ENCODE assay signal across 7 mouse cellular contexts in the genomic region with DNA sequence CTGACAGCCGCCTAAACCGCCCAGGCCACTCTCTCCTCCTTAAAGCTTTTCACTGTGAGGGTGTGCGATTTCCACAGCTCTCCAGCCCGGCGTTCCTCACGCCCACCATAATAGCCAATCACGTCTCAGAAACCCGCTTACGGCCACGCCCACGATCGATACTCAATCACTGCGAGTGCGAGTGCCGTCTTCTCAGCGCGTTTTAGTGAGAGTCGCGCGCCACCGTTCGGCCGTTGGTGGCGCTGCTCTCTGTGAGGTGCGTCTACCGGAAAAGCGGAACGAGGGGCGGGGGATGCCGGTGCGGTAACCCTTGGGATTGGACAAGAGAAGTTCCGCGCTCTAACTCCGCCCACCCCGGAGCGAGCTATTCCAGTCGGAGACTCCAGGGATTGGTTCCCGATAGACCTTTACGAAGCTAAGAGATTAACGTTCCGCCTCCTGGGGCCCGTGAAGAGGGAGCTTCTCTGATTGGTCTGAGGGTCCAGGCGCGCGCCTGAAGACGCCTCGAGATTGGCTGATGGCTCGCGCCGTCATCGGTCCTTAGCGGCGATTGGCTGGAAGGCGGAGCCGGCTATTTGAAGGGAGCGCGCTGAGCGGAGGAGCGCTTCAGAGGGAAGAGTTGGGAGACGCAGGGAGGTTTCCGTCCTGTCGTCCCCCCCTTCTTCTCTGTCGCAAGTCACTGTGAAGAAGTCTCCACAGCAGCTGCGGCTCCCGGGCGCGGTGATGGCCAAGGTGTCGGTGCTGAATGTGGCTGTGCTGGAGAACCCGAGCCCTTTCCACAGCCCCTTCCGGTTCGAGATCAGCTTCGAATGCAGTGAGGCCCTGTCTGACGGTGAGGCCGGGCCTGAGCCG. TPM values are rescaled to one million over a fixed set of nuclear protein-coding genes. Genes with fewer than 3 reads are reported as not detected.
A peak's percentile ranks its signal among the peaks of the same experiment; 100 is the strongest.
DNase-seq lines count a peak whose midpoint lies in the region; ATAC-seq lines count a peak whose summit lies in the region.

A gene (minus strand): TSS at position 100 of the 852 bp plus-strand sequence.
A gene (plus strand): TSS at position 402 of the 852 bp plus-strand sequence.

- H3K4me2 ChIP-seq in embryonic facial prominence, embryonic 12.5 days (replicated peaks): peak within 1 kb of the TSS; percentile 94
- peak within 1 kb of the TSS; percentile 81 for H3K4me2 ChIP-seq in limb, embryonic 11.5 days (ENCODE audit: low read depth, severe bottlenecking)
- H3K4me2 ChIP-seq in midbrain, embryonic 14.5 days (ENCODE audit: low read length): peak within 1 kb of the TSS; percentile 94

- DNase-seq in adrenal gland, postnatal 25 days: peak; percentile 97
- DNase-seq in heart, adult 11 months: peak; percentile 100
- DNase-seq in kidney, adult 18-20 months: peak; percentile 98
- DNase-seq in limb, embryonic 11.5 days (ENCODE audit: low spot score): peak; percentile 99
- DNase-seq in midbrain, embryonic 14.5 days: peak; percentile 100
- peak; percentile 93 for DNase-seq in spleen, adult 18-20 months

- 0 out of 2 replicates have a peak within 1 kb of the TSS, but pooled peaks have one; percentile 30 for H3K27ac ChIP-seq in embryonic facial prominence, embryonic 12.5 days
- H3K27ac ChIP-seq in limb, embryonic 11.5 days (replicated peaks; ENCODE audit: low read depth, low read length): no peak within 1 kb of the TSS; the same call in 1 of the 2 replicates
- peak within 1 kb of the TSS; percentile 67 for H3K27ac ChIP-seq in midbrain, embryonic 14.5 days (replicated peaks; ENCODE audit: low read depth, low read length)

- peak within 1 kb of the TSS; percentile 73 for H3K4me3 ChIP-seq in embryonic facial prominence, embryonic 12.5 days
- peak within 1 kb of the TSS; percentile 79 for H3K4me3 ChIP-seq in limb, embryonic 11.5 days (ENCODE audit: low read depth, low read length)
- peak within 1 kb of the TSS; percentile 53 for H3K4me3 ChIP-seq in midbrain, embryonic 14.5 days (replicated peaks; ENCODE audit: low read depth, low read length)

- peak; percentile 100 for ATAC-seq in embryonic facial prominence, embryonic 12.5 days (ENCODE audit: insufficient number of reproducible peaks, insufficient read depth, low FRiP score, low TSS enrichment)
- peak; percentile 100 for ATAC-seq in limb, embryonic 11.5 days (ENCODE audit: insufficient number of reproducible peaks, low FRiP score, low TSS enrichment, low read depth)
- peak; percentile 99 for ATAC-seq in midbrain, embryonic 14.5 days (ENCODE audit: low FRiP score, low TSS enrichment)

- no peaks in the 10 kb centered on the region for H3K9me3 ChIP-seq in embryonic facial prominence, embryonic 12.5 days
- no peaks in the 10 kb centered on the region for H3K9me3 ChIP-seq in limb, embryonic 11.5 days (ENCODE audit: control insufficient read depth, low read length)
- H3K9me3 ChIP-seq in midbrain, embryonic 14.5 days (ENCODE audit: control insufficient read depth, low read length): no peaks in the 10 kb centered on the region

- peak within 1 kb of the TSS; percentile 64 for H3K9ac ChIP-seq in embryonic facial prominence, embryonic 12.5 days
- peak within 1 kb of the TSS; percentile 51 for H3K9ac ChIP-seq in limb, embryonic 11.5 days (ENCODE audit: low read length)
- peak within 1 kb of the TSS; percentile 51 for H3K9ac ChIP-seq in midbrain, embryonic 14.5 days (replicated peaks; ENCODE audit: low read length)

- H3K36me3 ChIP-seq in embryonic facial prominence, embryonic 12.5 days: no peaks in the 10 kb centered on the region
- H3K36me3 ChIP-seq in limb, embryonic 11.5 days (ENCODE audit: control insufficient read depth, insufficient read depth, low read length): no peaks in the 10 kb centered on the region
- no peaks in the 10 kb centered on the region for H3K36me3 ChIP-seq in midbrain, embryonic 14.5 days (ENCODE audit: control insufficient read depth, insufficient read depth, low read length)

- peaks cover 14% of the 10 kb centered on the region for H3K4me1 ChIP-seq in embryonic facial prominence, embryonic 12.5 days
- peaks cover 7% of the 10 kb centered on the region for H3K4me1 ChIP-seq in limb, embryonic 11.5 days (ENCODE audit: control insufficient read depth, insufficient read depth, low read length)
- H3K4me1 ChIP-seq in midbrain, embryonic 14.5 days (ENCODE audit: control insufficient read depth, insufficient read depth, low read length): peaks cover 8% of the 10 kb centered on the region

- H3K27me3 ChIP-seq in embryonic facial prominence, embryonic 12.5 days: no peaks in the 10 kb centered on the region
- no peaks in the 10 kb centered on the region for H3K27me3 ChIP-seq in limb, embryonic 11.5 days (ENCODE audit: control insufficient read depth, insufficient read depth, low read length)
- no peaks in the 10 kb centered on the region for H3K27me3 ChIP-seq in midbrain, embryonic 14.5 days (ENCODE audit: control insufficient read depth, insufficient read depth, low read length)

- under 1% methylated on average over 75 of the region's 75 CpGs for WGBS in embryonic facial prominence, embryonic 12.5 days
- WGBS in limb, embryonic 11.5 days: under 1% methylated on average over 75 of the region's 75 CpGs
- WGBS in midbrain, embryonic 14.5 days: under 1% methylated on average over 75 of the region's 75 CpGs

RNA-seq across cellular contexts. Expression of the first gene that starts in this region (rescaled TPM):
- 2.1 and 3.2 TPM in 2 replicates for total RNA-seq in adrenal gland, postnatal 25 days (2021)
- 0.47 and 0.79 TPM in 2 replicates for polyA plus RNA-seq in embryonic facial prominence, embryonic 12.5 days (2016; fragmentation: Nextera tagmentation; extraction: Ambion mirVana)
- 0.76 and 0.81 TPM in 2 replicates for polyA plus RNA-seq in limb, embryonic 11.5 days (2014; fragmentation: Nextera tagmentation; extraction: Ambion mirVana)
- polyA plus RNA-seq in midbrain, embryonic 14.5 days (2014; fragmentation: Nextera tagmentation; extraction: Ambion mirVana): 1.0 and 1.1 TPM in 2 replicates

RNA-seq across cellular contexts. Expression of the second gene that starts in this region (rescaled TPM):
- 6.0 and 7.2 TPM in 2 replicates for total RNA-seq in adrenal gland, postnatal 25 days (2021)
- 54.4 and 55.0 TPM in 2 replicates for polyA plus RNA-seq in embryonic facial prominence, embryonic 12.5 days (2016; fragmentation: Nextera tagmentation; extraction: Ambion mirVana)
- 81.8 and 84.1 TPM in 2 replicates for polyA plus RNA-seq in limb, embryonic 11.5 days (2014; fragmentation: Nextera tagmentation; extraction: Ambion mirVana)
- 7.9 and 15.5 TPM in 2 replicates for polyA plus RNA-seq in midbrain, embryonic 14.5 days (2014; fragmentation: Nextera tagmentation; extraction: Ambion mirVana)
